Mouse (Mus musculus) limb, embryonic 10.5 days (tissue): Measurements from ENCODE around the gene Rhbdd1. TPM values are rescaled to one million over a fixed set of nuclear protein-coding genes. Genes with fewer than 3 reads are reported as not detected.

Source experiments
- DNase-seq: peaks from one replicate; pipeline ENCODE4 v3.0.0-alpha.2; 2017; ENCODE audit warnings: low spot score
- H3K27ac ChIP-seq: fragments of 300-500 bp; sonication (generic); 2 replicates; pipeline ENCODE4 v1.5.1; 2016; ENCODE audit warnings: mild to moderate bottlenecking
- H3K27me3 ChIP-seq: fragments of 300-500 bp; sonication (generic); 2 replicates; pipeline ENCODE4 v1.6.1; 2016; ENCODE audit warnings: low read depth, mild to moderate bottlenecking; ENCODE audit not compliant: poor library complexity, severe bottlenecking
- H3K36me3 ChIP-seq: fragments of 300-500 bp; sonication (generic); 2 replicates; pipeline ENCODE4 v1.6.1; 2016; ENCODE audit warnings: mild to moderate bottlenecking, moderate library complexity
- H3K4me1 ChIP-seq: fragments of 300-500 bp; sonication (generic); 2 replicates; pipeline ENCODE4 v1.6.1; 2016
- H3K4me3 ChIP-seq: fragments of 300-500 bp; sonication (generic); 2 replicates; pipeline ENCODE4 v1.5.1; 2016; ENCODE audit warnings: mild to moderate bottlenecking, moderate library complexity
- H3K9me3 ChIP-seq: fragments of 300-500 bp; sonication (generic); replicated peaks from 2 replicates; pipeline ENCODE4 v1.6.1; 2016; ENCODE audit warnings: mild to moderate bottlenecking
- WGBS: fragments of 180-500 bp; shearing (Covaris S2); methylation state at CpG from one replicate; pipeline ENCODE4 v1.1.7; 2016; 5-methylcytosine and 5-hydroxymethylcytosine counted together
- polyA plus RNA-seq: library from polyadenylated mRNA; unstranded; fragments of >200 nt; fragmentation: Nextera tagmentation; extraction: Ambion mirVana; gene quantifications from 2 replicates; pipeline ENCODE4 v1.2.1, GENCODE M21; 2016

Rhbdd1 gene
- polyA plus RNA-seq, 1 experiment from 2014 or later = 9.1 TPM

DNA sequence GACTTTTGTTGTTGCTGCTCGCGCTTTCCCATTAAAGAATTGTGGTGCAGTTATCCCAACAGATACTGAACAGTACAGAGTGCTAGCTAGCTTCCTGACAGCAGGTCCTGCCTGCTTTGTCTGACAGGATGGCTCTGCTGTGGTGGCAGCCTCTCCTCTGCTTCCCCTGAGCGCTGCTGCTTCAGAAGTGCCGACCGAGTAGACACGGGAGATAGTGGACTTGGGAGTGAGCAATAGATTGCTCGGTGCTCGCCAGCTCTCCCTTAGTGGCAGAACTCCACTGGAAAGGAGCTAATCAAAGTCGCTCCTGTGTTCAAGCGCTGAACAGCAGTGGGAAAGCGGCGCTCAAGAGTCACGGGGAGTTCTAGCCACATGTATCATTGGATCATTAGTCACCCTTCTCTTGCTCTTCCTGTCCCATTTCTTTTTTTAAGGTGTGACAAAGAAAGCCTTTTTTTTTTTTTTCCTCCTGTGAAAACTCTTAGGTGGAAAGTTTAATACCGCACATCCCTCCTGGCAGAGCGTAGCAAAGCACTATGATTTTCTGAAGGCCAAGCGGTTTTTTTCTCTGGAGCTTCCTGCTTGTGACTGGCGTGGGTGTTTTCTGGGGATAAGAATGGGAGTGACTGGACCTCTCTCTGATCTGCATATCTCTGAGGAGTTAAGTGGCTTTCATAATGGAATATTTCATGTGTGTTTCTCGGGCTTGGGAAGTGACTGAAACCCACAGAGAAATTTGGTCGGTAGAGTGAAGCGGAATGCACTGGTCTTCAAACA lies 42.8 kb downstream of the Rhbdd1 start:
- peak overlapping the region; percentile 61; the same call in 1 of the 2 replicates for H3K27ac ChIP-seq
- H3K27me3 ChIP-seq = no peaks in the 10 kb centered on the region
- H3K36me3 ChIP-seq = no peaks in the 10 kb centered on the region
- peaks cover 41% of the 10 kb centered on the region for H3K4me1 ChIP-seq
- H3K9me3 ChIP-seq = no peaks in the 10 kb centered on the region
- no peak overlapping the region for H3K4me3 ChIP-seq
- WGBS = 81% methylated on average over 20 of the region's 20 CpGs
- no peak for DNase-seq

DNA sequence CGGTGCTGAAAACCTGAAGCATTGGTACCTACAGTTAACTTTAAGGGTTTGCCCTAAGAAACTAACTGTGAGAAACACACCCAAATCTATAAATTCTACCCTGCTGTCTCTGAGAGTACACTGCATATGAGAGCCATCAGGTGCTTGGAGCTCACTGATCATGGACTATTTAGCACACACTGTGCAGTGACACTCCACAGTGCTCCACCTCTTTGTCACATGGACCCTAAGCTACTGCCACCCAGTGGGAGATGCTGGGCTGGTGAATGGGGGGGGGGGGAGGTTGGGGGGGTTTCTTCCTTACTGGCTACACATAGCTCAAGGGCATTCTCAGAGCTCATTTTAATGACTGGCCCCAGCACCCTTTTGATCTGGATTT lies 43.4 kb downstream of the Rhbdd1 start:
- H3K27ac ChIP-seq = 0 out of 2 replicates have a peak overlapping the region, but pooled peaks have one; percentile 58
- H3K4me3 ChIP-seq = no peak overlapping the region
- H3K36me3 ChIP-seq = no peaks in the 10 kb centered on the region
- 92% methylated on average over 1 of the region's 1 CpGs for WGBS
- H3K4me1 ChIP-seq = peaks cover 36% of the 10 kb centered on the region
- DNase-seq = no peak
- no peaks in the 10 kb centered on the region for H3K9me3 ChIP-seq
- H3K27me3 ChIP-seq = no peaks in the 10 kb centered on the region

DNA sequence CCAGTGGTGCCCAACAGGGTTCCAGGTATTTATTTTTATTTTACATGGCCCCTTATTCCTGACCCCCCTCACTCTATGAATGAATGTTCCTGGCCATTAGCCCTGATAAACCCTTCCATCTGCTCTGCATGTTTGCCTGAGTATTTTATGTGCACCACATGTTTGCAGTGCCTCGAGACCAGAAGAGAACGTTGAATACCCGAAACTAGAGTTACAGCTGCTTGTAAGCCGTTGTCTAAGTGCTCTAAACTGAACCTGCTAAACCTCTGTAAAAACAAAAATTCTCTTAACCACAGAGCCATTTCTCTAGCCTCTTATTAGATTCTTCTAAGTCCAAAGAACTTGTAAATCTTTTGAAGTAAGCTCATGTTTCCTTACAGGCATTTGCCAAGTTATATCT lies 45.0 kb downstream of the Rhbdd1 start:
- Histone ChIP-seq H3K4me3 (no peak overlapping the region), H3K27ac (peak overlapping the region; percentile 58), H3K36me3 (no peaks in the 10 kb centered on the region), H3K9me3 (no peaks in the 10 kb centered on the region), H3K27me3 (no peaks in the 10 kb centered on the region), H3K4me1 (peaks cover 35% of the 10 kb centered on the region)
- WGBS = 63% methylated on average over 4 of the region's 4 CpGs
- DNase-seq = no peak

DNA sequence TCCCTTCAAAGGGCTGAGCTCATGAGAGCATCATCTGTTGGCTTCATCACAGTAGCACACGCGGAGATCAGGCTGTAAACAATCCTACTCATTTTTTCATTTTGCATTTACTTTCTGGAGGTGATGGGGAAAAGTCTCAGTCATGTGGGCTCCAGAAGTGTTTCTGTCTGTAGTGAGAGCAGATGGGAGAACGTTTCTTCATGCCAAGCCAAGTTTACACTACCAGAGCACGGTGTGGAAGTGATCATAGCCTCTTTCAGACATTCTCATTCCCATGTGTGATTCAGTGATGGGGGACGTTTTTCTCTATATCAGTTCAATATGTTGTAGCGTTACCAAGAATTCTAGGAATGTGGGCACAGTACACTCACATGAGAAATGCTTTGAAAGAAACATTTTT lies 45.9 kb downstream of the Rhbdd1 start:
- H3K9me3 ChIP-seq = no peaks in the 10 kb centered on the region
- no peak overlapping the region for H3K4me3 ChIP-seq
- 78% methylated on average over 6 of the region's 6 CpGs for WGBS
- no peaks in the 10 kb centered on the region for H3K27me3 ChIP-seq
- no peak for DNase-seq
- peaks cover 35% of the 10 kb centered on the region for H3K4me1 ChIP-seq
- no peaks in the 10 kb centered on the region for H3K36me3 ChIP-seq
- 0 out of 2 replicates have a peak overlapping the region, but pooled peaks have one; percentile 42 for H3K27ac ChIP-seq

DNA sequence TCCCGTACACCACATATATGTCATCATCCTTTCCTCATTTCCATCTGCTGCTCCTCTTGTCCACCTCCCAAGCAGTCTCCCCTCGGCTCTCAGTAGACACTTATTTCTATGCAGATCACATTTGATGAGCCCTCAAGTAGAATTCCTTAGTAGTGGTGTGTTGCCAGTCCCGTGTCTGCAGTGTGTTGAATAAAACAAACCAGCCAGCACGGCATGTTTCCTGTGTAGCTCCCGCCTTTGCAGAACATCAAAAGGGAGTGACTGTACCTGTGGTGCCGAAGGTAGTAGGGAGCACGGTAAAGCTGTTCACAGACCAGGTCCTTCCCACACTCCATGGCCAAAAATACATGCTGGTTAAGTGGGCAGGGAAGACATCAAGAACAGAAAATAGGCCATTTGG lies 47.8 kb downstream of the Rhbdd1 start:
- no peak overlapping the region for H3K27ac ChIP-seq
- no peak for DNase-seq
- H3K4me3 ChIP-seq = no peak overlapping the region
- no peaks in the 10 kb centered on the region for H3K9me3 ChIP-seq
- H3K36me3 ChIP-seq = no peaks in the 10 kb centered on the region
- no peaks in the 10 kb centered on the region for H3K27me3 ChIP-seq
- H3K4me1 ChIP-seq = peaks cover 31% of the 10 kb centered on the region
- 86% methylated on average over 7 of the region's 7 CpGs for WGBS

DNA sequence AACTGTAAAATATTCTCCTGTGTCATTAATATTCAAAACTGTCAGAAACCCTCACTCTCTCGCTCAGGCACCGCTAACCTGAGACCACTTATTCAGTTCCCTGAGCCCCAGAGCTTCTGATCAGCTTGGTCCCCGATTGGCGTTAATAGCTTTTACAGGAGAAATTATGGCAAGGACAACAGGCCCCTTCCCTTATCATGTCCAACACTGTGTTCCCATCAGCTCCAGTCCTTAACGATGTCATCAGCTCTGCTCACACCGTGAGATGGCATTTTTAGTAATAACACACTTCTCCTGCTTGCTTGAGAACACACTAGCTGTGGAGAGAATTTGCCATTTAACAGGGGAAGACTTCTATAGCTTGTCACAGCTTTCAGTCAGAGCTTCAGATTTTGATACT lies 48.2 kb downstream of the Rhbdd1 start:
- no peak for DNase-seq
- Histone ChIP-seq H3K27ac (no peak overlapping the region), H3K4me3 (no peak overlapping the region), H3K9me3 (no peaks in the 10 kb centered on the region), H3K36me3 (no peaks in the 10 kb centered on the region), H3K27me3 (no peaks in the 10 kb centered on the region), H3K4me1 (peaks cover 28% of the 10 kb centered on the region)
- 80% methylated on average over 6 of the region's 6 CpGs for WGBS

DNA sequence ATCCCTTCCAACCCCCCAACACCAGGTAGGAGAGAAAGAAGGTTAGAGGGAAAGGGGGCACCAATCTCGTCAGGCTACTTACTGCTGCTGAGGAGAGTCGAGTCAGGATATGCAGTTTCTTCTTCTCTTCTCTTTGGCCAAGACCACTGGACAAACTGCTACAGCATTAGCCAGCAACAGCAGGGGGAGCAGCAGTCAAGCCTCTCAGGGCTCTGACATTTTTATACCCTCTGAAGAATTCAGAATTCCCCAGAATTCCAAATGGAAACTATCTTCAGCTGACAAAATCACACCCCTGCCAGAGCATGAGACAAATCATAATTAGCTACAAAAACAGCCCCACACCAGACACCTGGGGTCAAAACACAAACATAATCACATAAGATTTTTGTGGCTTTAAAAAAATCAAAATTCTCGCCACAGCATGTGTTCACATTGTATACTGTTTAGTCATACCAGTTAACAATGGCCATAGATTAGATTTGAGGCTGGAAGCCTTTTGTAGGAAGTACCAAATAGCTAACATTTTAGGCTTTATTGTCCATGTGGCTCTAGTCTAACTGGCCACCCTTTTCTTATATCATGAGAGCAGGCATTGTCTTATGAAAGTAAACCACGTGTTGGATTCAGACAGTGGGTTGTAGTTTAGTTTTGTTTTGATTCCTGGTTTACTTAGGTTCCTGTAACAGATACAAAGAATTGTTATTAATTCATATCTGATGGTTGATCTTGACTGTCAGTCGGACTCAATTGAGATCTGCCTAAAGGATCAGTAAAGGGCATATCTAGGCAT lies 55.6 kb downstream of the Rhbdd1 start:
- WGBS = 83% methylated on average over 5 of the region's 5 CpGs
- no peak for DNase-seq
- no peak overlapping the region for H3K4me3 ChIP-seq
- no peaks in the 10 kb centered on the region for H3K9me3 ChIP-seq
- H3K27ac ChIP-seq = no peak overlapping the region
- H3K4me1 ChIP-seq = peaks cover 9% of the 10 kb centered on the region
- H3K27me3 ChIP-seq = no peaks in the 10 kb centered on the region
- H3K36me3 ChIP-seq = no peaks in the 10 kb centered on the region

DNA sequence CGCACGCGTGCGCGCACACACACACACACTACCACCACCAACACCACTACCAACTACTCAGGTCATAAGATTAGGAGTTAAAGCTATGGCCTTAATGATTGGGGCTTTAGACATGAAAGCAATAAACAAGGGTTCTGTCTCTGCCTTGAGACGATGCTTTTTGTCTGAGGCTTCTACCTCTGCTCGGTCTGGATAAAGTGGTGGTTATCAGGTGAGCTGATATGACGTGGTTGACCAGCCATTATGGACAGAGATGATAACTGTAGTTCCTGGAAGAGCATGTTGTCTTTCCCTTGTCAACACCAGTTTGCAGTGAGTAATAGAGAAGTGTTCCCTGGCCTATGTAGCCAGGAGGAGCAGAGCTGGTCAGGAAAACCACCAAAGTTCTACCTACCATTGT lies 57.7 kb downstream of the Rhbdd1 start:
- Histone ChIP-seq H3K9me3 (no peaks in the 10 kb centered on the region), H3K27ac (0 out of 2 replicates have a peak overlapping the region, but pooled peaks have one; percentile 36), H3K4me1 (peaks cover 9% of the 10 kb centered on the region), H3K36me3 (no peaks in the 10 kb centered on the region), H3K4me3 (no peak overlapping the region), H3K27me3 (no peaks in the 10 kb centered on the region)
- 95% methylated on average over 8 of the region's 8 CpGs for WGBS
- DNase-seq = no peak

DNA sequence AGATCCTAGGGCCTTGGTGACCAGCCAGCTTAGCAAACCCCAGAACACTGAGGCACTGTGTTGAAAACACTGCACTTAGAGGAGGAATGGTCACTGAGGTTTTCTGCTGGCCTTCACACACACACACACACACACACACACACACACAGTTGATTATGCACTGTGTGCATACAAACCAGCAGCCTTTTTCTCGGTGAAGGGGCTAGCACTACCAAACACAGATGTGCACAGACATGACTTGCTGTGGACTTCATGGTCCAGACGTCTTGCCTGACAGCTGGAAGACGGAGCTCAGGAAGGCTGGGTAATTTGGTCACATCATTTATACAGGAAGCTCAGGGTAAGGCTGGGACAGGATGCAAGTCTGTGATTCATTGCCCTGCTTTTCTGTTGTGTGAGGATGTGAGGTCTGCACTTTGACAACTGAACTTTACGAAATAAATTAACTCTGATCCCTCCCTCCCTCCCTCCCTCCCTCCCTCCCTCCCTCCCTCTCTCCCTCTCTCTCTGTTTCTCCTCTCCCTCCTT lies 58.6 kb downstream of the Rhbdd1 start:
- H3K4me3 ChIP-seq = no peak overlapping the region
- H3K27ac ChIP-seq = peak overlapping the region; percentile 36

DNA sequence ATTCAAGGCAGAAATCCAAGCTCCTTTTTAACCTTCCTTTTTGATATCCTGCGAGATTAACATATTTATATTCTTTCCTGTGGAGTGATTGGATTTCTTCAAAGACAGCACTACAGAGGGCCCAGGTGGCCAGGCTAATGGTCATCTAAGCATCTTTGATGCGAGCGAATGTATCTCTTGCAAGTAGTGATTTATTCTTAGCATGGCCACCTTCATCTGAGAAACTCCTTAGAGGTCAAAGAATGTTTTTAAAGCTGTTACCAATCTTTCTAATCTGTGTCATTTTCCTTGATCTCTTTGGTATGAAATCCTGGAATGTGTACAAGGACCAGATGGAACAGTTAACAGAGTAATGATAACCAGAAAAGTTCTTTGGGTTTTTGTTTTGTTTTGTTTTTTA lies 59.2 kb downstream of the Rhbdd1 start:
- no peak for DNase-seq
- H3K27ac ChIP-seq = no peak overlapping the region

More for the DNA sequence above, 58.6 kb downstream of the Rhbdd1 start:
- Histone ChIP-seq H3K27me3 (no peaks in the 10 kb centered on the region), H3K36me3 (no peaks in the 10 kb centered on the region), H3K4me1 (peaks cover 9% of the 10 kb centered on the region), H3K9me3 (no peaks in the 10 kb centered on the region)
- WGBS = 15% methylated on average over 4 of the region's 4 CpGs
- no peak for DNase-seq

DNA sequence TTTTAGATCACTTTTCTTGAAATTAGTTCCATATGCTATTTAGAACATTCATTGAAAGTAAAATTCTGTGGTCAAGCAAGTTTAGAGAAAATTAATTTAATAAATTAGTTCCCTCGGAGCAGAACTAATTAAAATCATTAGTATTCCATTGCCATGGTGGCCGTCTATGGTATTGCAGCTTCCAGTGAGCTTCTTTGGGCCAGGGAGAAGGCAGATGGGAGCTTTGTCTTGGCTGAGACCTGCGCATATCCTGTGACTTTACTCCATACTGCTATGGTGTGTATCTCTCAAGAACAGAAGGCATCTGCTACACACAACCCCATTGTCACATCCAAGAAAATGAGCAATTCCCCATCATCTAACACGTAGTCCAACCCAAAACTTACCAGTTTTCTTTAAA lies 65.7 kb downstream of the Rhbdd1 start:
- DNase-seq = peak; percentile 21
- H3K27ac ChIP-seq = no peak overlapping the region
- H3K4me1 ChIP-seq = peaks cover 5% of the 10 kb centered on the region; the same call in 1 of the 2 replicates
- no peak overlapping the region for H3K4me3 ChIP-seq
- 70% methylated on average over 4 of the region's 4 CpGs for WGBS
- H3K9me3 ChIP-seq = no peaks in the 10 kb centered on the region
- no peaks in the 10 kb centered on the region for H3K36me3 ChIP-seq
- H3K27me3 ChIP-seq = no peaks in the 10 kb centered on the region

More for the DNA sequence above, 59.2 kb downstream of the Rhbdd1 start:
- peaks cover 9% of the 10 kb centered on the region for H3K4me1 ChIP-seq
- no peaks in the 10 kb centered on the region for H3K27me3 ChIP-seq
- 50% methylated on average over 3 of the region's 3 CpGs for WGBS
- H3K4me3 ChIP-seq = no peak overlapping the region
- H3K36me3 ChIP-seq = no peaks in the 10 kb centered on the region
- H3K9me3 ChIP-seq = no peaks in the 10 kb centered on the region

DNA sequence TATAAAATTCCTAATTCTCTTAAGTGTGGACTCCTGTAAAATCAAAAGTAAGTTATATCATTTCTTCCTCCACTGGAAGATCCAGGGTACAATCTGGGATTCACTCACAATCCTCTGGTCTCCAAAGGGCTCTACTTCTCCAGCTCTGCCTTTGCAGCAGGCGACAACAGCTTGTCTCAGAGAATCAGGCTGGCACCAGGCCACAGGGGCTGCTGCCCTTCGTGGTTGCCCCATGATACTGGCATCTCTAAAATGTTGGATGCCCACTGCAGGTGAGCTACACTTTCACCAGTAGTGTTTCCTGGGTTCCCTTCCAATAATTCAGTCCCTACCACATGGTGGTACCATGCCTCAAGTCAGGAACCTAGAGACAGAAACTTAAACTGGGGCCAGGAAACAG lies 67.9 kb downstream of the Rhbdd1 start:
- peaks cover 10% of the 10 kb centered on the region for H3K4me1 ChIP-seq
- no peak overlapping the region for H3K27ac ChIP-seq
- H3K4me3 ChIP-seq = no peak overlapping the region
- no peaks in the 10 kb centered on the region for H3K9me3 ChIP-seq
- 87% methylated on average over 2 of the region's 2 CpGs for WGBS
- DNase-seq = peak; percentile 12
- no peaks in the 10 kb centered on the region for H3K27me3 ChIP-seq
- no peaks in the 10 kb centered on the region for H3K36me3 ChIP-seq

DNA sequence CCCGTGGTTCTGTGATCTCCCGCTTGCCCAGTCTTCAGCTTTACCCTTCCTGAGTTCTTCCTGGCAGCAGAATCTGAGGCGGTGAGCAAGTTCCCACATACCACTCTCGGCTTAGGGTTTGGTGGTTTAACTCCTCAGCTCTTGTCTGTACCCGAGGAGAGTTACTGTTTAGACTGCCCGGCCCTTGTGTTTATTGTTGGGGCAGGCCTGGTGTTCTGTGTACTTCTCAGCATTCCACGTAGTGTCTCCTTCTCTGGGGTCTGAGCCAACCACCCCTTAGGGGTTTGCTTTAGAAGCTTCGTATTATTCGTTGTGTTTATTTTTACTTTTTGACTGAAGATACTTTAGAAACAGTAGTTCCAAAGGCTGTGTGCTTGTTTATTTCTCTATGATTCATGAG lies 68.8 kb downstream of the Rhbdd1 start:
- no peak for DNase-seq
- H3K27ac ChIP-seq = no peak overlapping the region

More for the DNA sequence above, 68.8 kb downstream of the Rhbdd1 start:
- no peak overlapping the region for H3K4me3 ChIP-seq
- H3K4me1 ChIP-seq = peaks cover 10% of the 10 kb centered on the region
- WGBS = 30% methylated on average over 9 of the region's 9 CpGs
- H3K36me3 ChIP-seq = no peaks in the 10 kb centered on the region
- H3K27me3 ChIP-seq = no peaks in the 10 kb centered on the region
- H3K9me3 ChIP-seq = no peaks in the 10 kb centered on the region
